Mouse (Mus musculus): ENCODE data around the gene Atp7b. TPM values are rescaled to one million over a fixed set of nuclear protein-coding genes. Genes with fewer than 3 reads are reported as not detected.

Atp7b gene
- 1.2 TPM for polyA plus RNA-seq (2015; fragmentation: Illumina TruSeq; extraction: RNeasy Lipid Tissue Mini Kit (QIAGEN cat#74804); ENCODE audit: low read depth, low replicate concordance)

DNA sequence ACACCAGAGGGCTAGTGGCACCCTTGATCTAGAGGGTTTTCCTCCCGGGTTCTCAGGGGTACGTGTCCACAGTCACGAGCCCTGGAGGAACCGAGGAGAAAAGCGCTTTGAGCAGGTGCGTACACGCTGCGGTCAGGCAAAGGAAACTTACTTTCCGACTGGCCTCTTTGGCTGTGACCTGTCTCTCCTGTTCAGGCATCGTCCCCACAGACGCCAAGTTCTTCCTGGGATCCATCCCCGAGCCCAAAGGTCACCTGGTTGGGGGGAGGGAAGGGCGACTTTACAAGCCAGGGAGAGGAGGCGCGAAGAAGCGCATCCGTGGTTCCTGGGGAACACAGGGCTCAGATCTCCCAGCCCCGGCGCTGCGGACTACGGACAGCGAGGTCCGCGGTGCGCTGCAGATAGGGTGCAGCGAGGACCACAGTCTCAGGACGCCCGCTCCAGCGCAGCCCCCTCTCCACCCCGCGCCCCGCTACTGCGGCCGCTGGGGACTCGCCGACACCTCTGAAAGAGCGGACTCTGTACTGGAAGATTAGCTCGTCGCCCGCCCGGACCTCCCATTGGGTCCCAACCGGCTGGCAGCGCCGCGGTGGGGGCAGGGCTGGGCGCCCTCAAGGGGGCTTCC lies at the start of gene Atp7b:
Gene Atp7b, minus strand, starts transcription at position 485 of the 625 bp plus-strand sequence.

DNA sequence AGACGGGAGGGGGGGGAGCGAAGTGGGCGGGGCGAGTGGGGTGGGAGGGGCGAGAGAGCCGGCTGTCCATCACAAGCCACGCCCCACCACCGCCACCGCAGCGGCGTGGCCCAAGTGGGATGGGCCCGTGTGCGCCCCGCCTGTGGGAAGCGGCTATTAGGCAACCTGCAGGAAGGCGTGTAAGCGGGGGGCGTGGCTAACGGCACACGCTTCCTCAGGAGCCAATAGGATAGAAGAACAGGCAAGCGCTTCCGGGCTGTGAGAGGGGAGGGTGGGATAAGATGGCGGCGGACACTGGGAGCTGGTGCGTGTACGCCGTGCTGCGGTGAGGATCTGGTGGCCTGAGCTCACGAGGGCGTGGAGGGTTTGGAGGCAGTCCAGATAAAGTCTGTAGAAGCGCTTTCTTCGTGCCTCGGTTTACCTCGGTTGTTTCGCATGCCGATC lies 363 bp upstream of the Atp7b start, which contains the start of gene Alg11:
Gene Alg11, plus strand, starts transcription at position 276 of the 444 bp plus-strand sequence.

DNA sequence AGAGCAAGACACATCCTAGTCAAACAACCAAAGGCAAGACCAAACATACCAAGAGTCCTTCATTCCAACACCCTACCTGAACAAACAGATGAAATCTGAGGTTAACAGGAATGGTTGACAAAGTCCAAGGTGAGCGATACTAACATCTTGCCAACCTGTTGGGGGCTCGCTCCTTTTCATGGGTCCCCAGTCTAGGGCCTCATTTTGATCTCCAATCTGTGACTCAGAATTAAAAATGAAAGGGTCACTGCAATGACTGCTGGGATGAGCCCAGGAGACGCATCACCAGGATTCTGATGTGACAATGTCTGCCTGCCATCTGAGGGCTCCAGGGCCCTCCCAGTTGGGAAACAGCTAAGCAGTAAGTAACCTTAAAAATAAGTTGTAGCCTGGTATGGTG lies 90.6 kb downstream of the Atp7b start, which contains the start of gene Ccdc70:
Gene Ccdc70, plus strand, starts transcription at position 301 of the 400 bp plus-strand sequence.

DNA sequence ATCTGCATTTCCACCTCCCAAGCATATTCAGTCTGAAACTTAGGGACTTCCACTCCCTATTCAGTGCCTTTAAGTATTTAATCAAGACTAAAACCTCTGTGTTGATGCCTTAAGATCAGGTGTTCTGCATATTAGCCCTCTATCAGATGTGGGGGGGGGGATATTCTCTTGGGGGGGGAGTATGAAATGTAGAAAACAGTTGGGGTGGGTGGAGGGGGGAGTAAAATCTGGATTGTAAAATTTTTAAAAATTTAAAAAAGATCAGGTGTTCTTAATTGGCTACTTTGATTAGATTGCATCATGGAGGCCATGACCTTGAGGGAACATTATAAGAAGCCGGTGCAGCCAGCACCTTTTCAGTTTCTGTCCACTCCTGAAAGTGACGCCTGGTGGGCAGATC lies 101.7 kb downstream of the Atp7b start, which contains the start of gene Fam90a1a:
Gene Fam90a1a, plus strand, starts transcription at position 301 of the 400 bp plus-strand sequence.

DNA sequence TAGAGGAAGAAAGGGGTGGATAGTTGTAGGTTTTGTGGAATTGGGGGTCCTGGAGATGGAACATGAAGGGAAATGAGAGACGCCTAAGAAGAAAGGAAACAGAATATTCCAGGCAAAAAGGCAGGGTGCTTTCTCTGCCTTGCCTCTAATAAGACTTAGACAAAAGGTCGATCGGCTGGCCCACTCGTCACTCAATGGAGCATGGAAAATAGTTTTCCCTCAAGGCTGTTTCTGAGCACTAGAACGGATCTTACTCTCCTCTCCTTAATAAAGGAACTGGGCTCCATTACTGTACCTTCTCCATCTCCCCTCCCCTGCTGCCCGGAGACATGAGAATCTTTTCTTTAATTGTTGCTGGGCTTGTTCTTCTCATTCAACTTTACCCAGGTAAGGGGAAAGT lies 113.6 kb downstream of the Atp7b start, which contains the start of gene Defb13:
Gene Defb13, plus strand, starts transcription at position 301 of the 400 bp plus-strand sequence.

Other genes starting within 250 kb of the Atp7b start
- gene Defb50, start 236.8 kb downstream of the Atp7b start, polyA plus RNA-seq (2015; fragmentation: Illumina TruSeq; extraction: RNeasy Lipid Tissue Mini Kit (QIAGEN cat#74804); ENCODE audit: low read depth, low replicate concordance): not detected
- not detected for gene Defb2, start 220.4 kb downstream of the Atp7b start, polyA plus RNA-seq (2015; fragmentation: Illumina TruSeq; extraction: RNeasy Lipid Tissue Mini Kit (QIAGEN cat#74804); ENCODE audit: low read depth, low replicate concordance)
- not detected for gene Defb10, start 201.4 kb downstream of the Atp7b start, polyA plus RNA-seq (2015; fragmentation: Illumina TruSeq; extraction: RNeasy Lipid Tissue Mini Kit (QIAGEN cat#74804); ENCODE audit: low read depth, low replicate concordance)
- gene Defb9, start 174.9 kb downstream of the Atp7b start, polyA plus RNA-seq (2015; fragmentation: Illumina TruSeq; extraction: RNeasy Lipid Tissue Mini Kit (QIAGEN cat#74804); ENCODE audit: low read depth, low replicate concordance): not detected
- 3.0 TPM for gene Defb11, start 153.9 kb downstream of the Atp7b start, polyA plus RNA-seq (2015; fragmentation: Illumina TruSeq; extraction: RNeasy Lipid Tissue Mini Kit (QIAGEN cat#74804); ENCODE audit: low read depth, low replicate concordance)
- gene Defb15, start 127.6 kb downstream of the Atp7b start, polyA plus RNA-seq (2015; fragmentation: Illumina TruSeq; extraction: RNeasy Lipid Tissue Mini Kit (QIAGEN cat#74804); ENCODE audit: low read depth, low replicate concordance): not detected
- gene Defb35, start 122.0 kb downstream of the Atp7b start, polyA plus RNA-seq (2015; fragmentation: Illumina TruSeq; extraction: RNeasy Lipid Tissue Mini Kit (QIAGEN cat#74804); ENCODE audit: low read depth, low replicate concordance): not detected
- not detected for gene Defb13, start 113.5 kb downstream of the Atp7b start, polyA plus RNA-seq (2015; fragmentation: Illumina TruSeq; extraction: RNeasy Lipid Tissue Mini Kit (QIAGEN cat#74804); ENCODE audit: low read depth, low replicate concordance)
- gene Fam90a1a, start 101.6 kb downstream of the Atp7b start, polyA plus RNA-seq (2015; fragmentation: Illumina TruSeq; extraction: RNeasy Lipid Tissue Mini Kit (QIAGEN cat#74804); ENCODE audit: low read depth, low replicate concordance): not detected
- not detected for gene Ccdc70, start 90.5 kb downstream of the Atp7b start, polyA plus RNA-seq (2015; fragmentation: Illumina TruSeq; extraction: RNeasy Lipid Tissue Mini Kit (QIAGEN cat#74804); ENCODE audit: low read depth, low replicate concordance)
- 27.2 TPM for gene Alg11, start 416 bp upstream of the Atp7b start, polyA plus RNA-seq (2015; fragmentation: Illumina TruSeq; extraction: RNeasy Lipid Tissue Mini Kit (QIAGEN cat#74804); ENCODE audit: low read depth, low replicate concordance)
- 0.58 TPM for gene Nek5, start 64.7 kb upstream of the Atp7b start, polyA plus RNA-seq (2015; fragmentation: Illumina TruSeq; extraction: RNeasy Lipid Tissue Mini Kit (QIAGEN cat#74804); ENCODE audit: low read depth, low replicate concordance)
- gene Nek3, start 106.1 kb upstream of the Atp7b start, polyA plus RNA-seq (2015; fragmentation: Illumina TruSeq; extraction: RNeasy Lipid Tissue Mini Kit (QIAGEN cat#74804); ENCODE audit: low read depth, low replicate concordance): 2.5 TPM
- gene Ckap2, start 125.5 kb upstream of the Atp7b start, polyA plus RNA-seq (2015; fragmentation: Illumina TruSeq; extraction: RNeasy Lipid Tissue Mini Kit (QIAGEN cat#74804); ENCODE audit: low read depth, low replicate concordance): 1.5 TPM
- gene Vps36, start 132.5 kb upstream of the Atp7b start, polyA plus RNA-seq (2015; fragmentation: Illumina TruSeq; extraction: RNeasy Lipid Tissue Mini Kit (QIAGEN cat#74804); ENCODE audit: low read depth, low replicate concordance): 18.4 TPM
- gene Thsd1, start 167.0 kb upstream of the Atp7b start, polyA plus RNA-seq (2015; fragmentation: Illumina TruSeq; extraction: RNeasy Lipid Tissue Mini Kit (QIAGEN cat#74804); ENCODE audit: low read depth, low replicate concordance): 3.2 TPM
- not detected for gene Tpte, start 223.1 kb upstream of the Atp7b start, polyA plus RNA-seq (2015; fragmentation: Illumina TruSeq; extraction: RNeasy Lipid Tissue Mini Kit (QIAGEN cat#74804); ENCODE audit: low read depth, low replicate concordance)

Measured in brain, adult 10 weeks (tissue).